Mouse (Mus musculus) small intestine, adult 2 months (tissue): ENCODE measurements at regions not wholly inside any gene's neighbourhood (a gene's known extent, or its start where the extent isn't known, plus 50 kb on each side); places are given as distances from the start of the nearest gene placed in this dataset.

ENCODE experiments used
- CTCF ChIP-seq: fragments of 200-500 bp; IDR thresholded peaks from 2 replicates; pipeline ENCODE4 v1.5.1; 2012; ENCODE audit warnings: low read depth, mild to moderate bottlenecking, control low read depth, inconsistent platforms, low read length, moderate library complexity, mixed read lengths; ENCODE audit not compliant: insufficient replicate concordance, insufficient read length; ENCODE audit errors: extremely low read depth
- POLR2A ChIP-seq: fragments of 200-500 bp; IDR thresholded peaks from 2 replicates; pipeline ENCODE4 v1.6.1; 2012; ENCODE audit warnings: low read depth, mild to moderate bottlenecking, control low read depth, inconsistent platforms, low read length, moderate library complexity

- TF ChIP-seq POLR2A (no peak), CTCF (no peak)
These were observed 104.0 kb upstream of the Tnfaip3 start for GRCm38 (mm10) chr10:19119281-19120049.
